Mouse (Mus musculus): ENCODE results near the gene Hunk. TPM values are rescaled to one million over a fixed set of nuclear protein-coding genes. Genes with fewer than 3 reads are reported as not detected.

Hunk gene
- total RNA-seq, 2 experiments from 2014 or later: not detected

GRCm38 (mm10) chr16:90541191-90541590, 155.4 kb downstream of the Hunk start:
- no peak for ATAC-seq (replicated peaks; ENCODE audit: low FRiP score, low TSS enrichment, poor library complexity, severe bottlenecking)

- ATAC-seq (replicated peaks; ENCODE audit: low FRiP score, low TSS enrichment, poor library complexity, severe bottlenecking): no peak
Measured at GRCm38 (mm10) chr16:90542383-90542782, 156.6 kb downstream of the Hunk start.

GRCm38 (mm10) chr16:90544175-90544574, 158.4 kb downstream of the Hunk start:
- no peak for ATAC-seq (replicated peaks; ENCODE audit: low FRiP score, low TSS enrichment, poor library complexity, severe bottlenecking)

DNA sequence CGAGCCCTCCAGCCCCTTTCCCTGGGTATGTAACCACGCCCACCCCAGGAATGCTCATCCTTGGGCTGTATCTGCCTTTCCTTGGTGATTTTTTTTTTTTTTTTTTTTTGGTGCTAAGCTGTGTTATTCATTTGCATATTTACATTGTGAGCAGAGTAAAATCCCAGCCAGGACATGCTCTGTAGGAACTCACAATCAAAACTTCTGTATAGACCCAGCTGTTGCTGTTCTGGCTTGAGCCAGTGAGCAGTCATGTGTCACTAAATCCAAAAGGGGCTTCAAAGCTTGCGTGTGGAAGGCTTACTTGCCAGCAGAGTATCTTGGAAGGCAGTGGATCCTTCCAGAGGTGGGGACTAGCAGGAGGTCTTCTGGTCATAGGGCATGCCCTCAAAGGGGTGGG, 159.7 kb downstream of the Hunk start:
- no peak for ATAC-seq (replicated peaks; ENCODE audit: low FRiP score, low TSS enrichment, poor library complexity, severe bottlenecking)

GRCm38 (mm10) chr16:90546591-90546990, 160.8 kb downstream of the Hunk start:
- no peak for ATAC-seq (replicated peaks; ENCODE audit: low FRiP score, low TSS enrichment, poor library complexity, severe bottlenecking)

DNA sequence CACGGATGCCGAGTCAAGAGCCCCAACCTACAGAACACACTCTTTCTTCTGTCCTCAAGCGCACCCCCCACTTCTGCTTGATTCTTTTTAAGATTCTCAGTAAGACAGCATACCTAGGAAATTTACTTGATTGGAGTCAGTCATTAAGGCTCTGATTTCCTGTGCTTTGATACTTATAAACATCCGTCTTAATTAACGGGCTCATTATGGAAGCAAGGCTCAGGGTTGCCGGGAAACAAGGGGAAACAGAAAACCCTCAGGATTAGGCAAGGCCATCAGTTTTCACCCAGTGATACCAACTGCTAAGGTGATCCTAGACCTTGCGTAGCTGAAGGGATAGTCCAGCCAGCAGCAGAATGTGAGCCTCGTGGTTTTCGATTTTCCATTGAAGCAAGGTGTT, 162.2 kb downstream of the Hunk start:
- ATAC-seq (replicated peaks; ENCODE audit: low FRiP score, low TSS enrichment, poor library complexity, severe bottlenecking): no peak

Other genes with a start within 250 kb of the Hunk start
- gene Tiam1, start 242.2 kb upstream of the Hunk start, total RNA-seq (2014; fragmentation: Nextera tagmentation): 8.3 and 23.6 TPM in 2 replicates
- gene Tiam1, start 242.2 kb upstream of the Hunk start, total RNA-seq (2017): 11.6 and 14.2 TPM in 2 replicates
- gene Sod1, start 165.3 kb upstream of the Hunk start, total RNA-seq (2014; fragmentation: Nextera tagmentation): 1,056 and 1,102 TPM in 2 replicates
- 1,074 and 1,263 TPM in 2 replicates for gene Sod1, start 165.3 kb upstream of the Hunk start, total RNA-seq (2017)
- gene Scaf4, start 101.5 kb upstream of the Hunk start, total RNA-seq (2014; fragmentation: Nextera tagmentation): 95.6 and 120 TPM in 2 replicates
- gene Scaf4, start 101.5 kb upstream of the Hunk start, total RNA-seq (2017): 25.1 and 25.6 TPM in 2 replicates

Measured in megakaryocyte-erythroid progenitor cell, adult 5-6 weeks (primary cell).